Mouse (Mus musculus) intestine, postnatal 0 days (tissue): ENCODE results near the gene Bckdha. TPM values are rescaled to one million over a fixed set of nuclear protein-coding genes. Genes with fewer than 3 reads are reported as not detected.

ENCODE experiments used
- ATAC-seq: fragments of 200-750 bp; cut with Nextera tagmentation; 2 replicates; pipeline ENCODE4 v1.8.0; 2017; ENCODE audit warnings: mild to moderate bottlenecking, moderate TSS enrichment, moderate library complexity
- H3K27ac ChIP-seq: fragments of 300-500 bp; sonication (generic); 2 replicates; pipeline ENCODE4 v1.5.1; 2014; ENCODE audit warnings: mild to moderate bottlenecking, low read depth, low read length, moderate library complexity
- H3K27me3 ChIP-seq: fragments of 300-500 bp; sonication (generic); replicated peaks from 2 replicates; pipeline ENCODE4 v1.6.1; 2014; ENCODE audit warnings: low read length, mixed read lengths; ENCODE audit not compliant: control insufficient read depth, insufficient read depth
- H3K36me3 ChIP-seq: fragments of 300-500 bp; sonication (generic); 2 replicates; pipeline ENCODE4 v1.6.1; 2014; ENCODE audit warnings: mild to moderate bottlenecking, moderate library complexity; ENCODE audit not compliant: control insufficient read depth, insufficient read depth
- H3K4me1 ChIP-seq: fragments of 300-500 bp; sonication (generic); replicated peaks from 2 replicates; pipeline ENCODE4 v1.6.1; 2014; ENCODE audit warnings: antibody characterized with exemption, low read length, mixed read lengths; ENCODE audit not compliant: control insufficient read depth, insufficient read depth
- H3K4me2 ChIP-seq: fragments of 300-500 bp; sonication (generic); replicated peaks from 2 replicates; pipeline ENCODE4 v1.6.1; 2014; ENCODE audit warnings: low read depth, mild to moderate bottlenecking, moderate library complexity
- H3K4me3 ChIP-seq: fragments of 300-500 bp; sonication (generic); 2 replicates; pipeline ENCODE4 v1.5.1; 2014; ENCODE audit warnings: low read depth, low read length
- H3K9ac ChIP-seq: fragments of 300-500 bp; sonication (generic); 2 replicates; pipeline ENCODE4 v1.6.1; 2014; ENCODE audit warnings: mild to moderate bottlenecking, low read depth, low read length
- H3K9me3 ChIP-seq: fragments of 300-500 bp; sonication (generic); 2 replicates; pipeline ENCODE4 v1.6.1; 2016; ENCODE audit warnings: mixed run types; ENCODE audit not compliant: control insufficient read depth
- CTCF ChIP-seq: sonication (generic); IDR thresholded peaks from 2 replicates; pipeline ENCODE4 v1.5.1; 2016; ENCODE audit warnings: low read depth, mild to moderate bottlenecking, control low read depth, antibody characterized with exemption, moderate library complexity
- WGBS: fragments of 180-500 bp; shearing (Covaris S2); extraction: QIAGEN DNeasy Blood & Tissue Kit; methylation state at CpG from one replicate; pipeline ENCODE4 v1.1.7; 2014; 5-methylcytosine and 5-hydroxymethylcytosine counted together
- polyA plus RNA-seq: library from polyadenylated mRNA; unstranded; fragments of >200 nt; fragmentation: Nextera tagmentation; extraction: Ambion mirVana; gene quantifications from 2 replicates; pipeline ENCODE4 v1.2.1, GENCODE M21; 2015

The Bckdha gene
- polyA plus RNA-seq, 1 experiment from 2014 or later, result 39.8 TPM

GRCm38 (mm10) chr7:25677013-25677412 is 18.2 kb upstream of the Bckdha start:
- Histone ChIP-seq H3K27me3 (peaks cover 19% of the 10 kb centered on the region), H3K27ac (no peak overlapping the region), H3K4me3 (no peak overlapping the region), H3K36me3 (no peaks in the 10 kb centered on the region), H3K9ac (no peak overlapping the region), H3K4me1 (0 out of 2 replicates have a peak, but pooled peaks cover 6% of the 10 kb centered on the region), H3K9me3 (no peaks in the 10 kb centered on the region), H3K4me2 (no peak overlapping the region)
- 91% methylated on average over 7 of the region's 7 CpGs for WGBS
- no peak for ATAC-seq
- TF ChIP-seq CTCF, result no peak

- H3K4me1 ChIP-seq, result 0 out of 2 replicates have a peak, but pooled peaks cover 6% of the 10 kb centered on the region
- WGBS, result 54% methylated on average over 15 of the region's 15 CpGs
- H3K4me2 ChIP-seq, result no peak overlapping the region
- H3K36me3 ChIP-seq, result no peaks in the 10 kb centered on the region
- no peaks in the 10 kb centered on the region for H3K9me3 ChIP-seq
- no peak overlapping the region for H3K27ac ChIP-seq
- peaks cover 19% of the 10 kb centered on the region for H3K27me3 ChIP-seq
- H3K9ac ChIP-seq, result no peak overlapping the region
- ATAC-seq, result no peak
- no peak overlapping the region for H3K4me3 ChIP-seq
- no peak for TF ChIP-seq CTCF
Observed at GRCm38 (mm10) chr7:25676085-25676781, 17.5 kb upstream of the Bckdha start.

- Histone ChIP-seq H3K27me3 (peaks cover 19% of the 10 kb centered on the region), H3K4me3 (peak overlapping the region; percentile 34), H3K4me1 (0 out of 2 replicates have a peak, but pooled peaks cover 6% of the 10 kb centered on the region), H3K27ac (no peak overlapping the region), H3K9me3 (no peaks in the 10 kb centered on the region), H3K36me3 (no peaks in the 10 kb centered on the region; the same call in 1 of the 2 replicates), H3K4me2 (no peak overlapping the region), H3K9ac (no peak overlapping the region)
- ATAC-seq, result no peak
- WGBS, result 45% methylated on average over 6 of the region's 6 CpGs
- no peak for TF ChIP-seq CTCF
Observed at GRCm38 (mm10) chr7:25675405-25675804, 16.6 kb upstream of the Bckdha start.

GRCm38 (mm10) chr7:25674719-25675300 is 16.0 kb upstream of the Bckdha start, which contains the start of gene Tmem91:
TSS of gene Tmem91 (minus strand) at chr7:25675166.
- Histone ChIP-seq H3K9ac (no peak within 1 kb of the TSS), H3K4me3 (peak within 1 kb of the TSS; percentile 34), H3K4me2 (peak within 1 kb of the TSS; percentile 59), H3K36me3 (no peaks in the 10 kb centered on the region; the same call in 1 of the 2 replicates), H3K4me1 (0 out of 2 replicates have a peak, but pooled peaks cover 3% of the 10 kb centered on the region), H3K27me3 (peaks cover 19% of the 10 kb centered on the region), H3K27ac (no peak within 1 kb of the TSS), H3K9me3 (no peaks in the 10 kb centered on the region)
- WGBS, result 3% methylated on average over 29 of the region's 29 CpGs
- no peak for TF ChIP-seq CTCF
- no peak for ATAC-seq

- no peak for TF ChIP-seq CTCF
- ATAC-seq, result no peak
- Histone ChIP-seq H3K9ac (no peak overlapping the region), H3K27me3 (peaks cover 19% of the 10 kb centered on the region), H3K4me2 (no peak overlapping the region), H3K27ac (no peak overlapping the region), H3K4me1 (0 out of 2 replicates have a peak, but pooled peaks cover 3% of the 10 kb centered on the region), H3K9me3 (no peaks in the 10 kb centered on the region), H3K36me3 (no peaks in the 10 kb centered on the region; the same call in 1 of the 2 replicates), H3K4me3 (peak overlapping the region; percentile 34)
- 22% methylated on average over 9 of the region's 9 CpGs for WGBS
Observed at GRCm38 (mm10) chr7:25674297-25674696, 15.5 kb upstream of the Bckdha start.

GRCm38 (mm10) chr7:25672442-25672841 is 13.7 kb upstream of the Bckdha start:
- Histone ChIP-seq H3K9me3 (no peaks in the 10 kb centered on the region), H3K9ac (no peak overlapping the region), H3K4me1 (0 out of 2 replicates have a peak, but pooled peaks cover 3% of the 10 kb centered on the region), H3K4me2 (no peak overlapping the region), H3K27me3 (peaks cover 19% of the 10 kb centered on the region), H3K27ac (no peak overlapping the region), H3K36me3 (peaks cover 13% of the 10 kb centered on the region; the same call in 1 of the 2 replicates), H3K4me3 (no peak overlapping the region)
- TF ChIP-seq CTCF, result peak; percentile 42; the same call in 1 of the 2 replicates
- WGBS, result 47% methylated on average over 4 of the region's 4 CpGs
- ATAC-seq, result no peak
